Mouse (Mus musculus) forelimb bud, embryonic 11.5 days (tissue): ENCODE results near the gene Fyn.

Experiments used
- DNase-seq: peaks from one replicate; pipeline ENCODE4 v3.0.0-alpha.2; 2012; ENCODE audit warnings: low read depth, low spot score

Gene Fyn

GRCm38 (mm10) chr10:39506353-39506752 lies 137.7 kb downstream of the Fyn start:
- no peak for DNase-seq

GRCm38 (mm10) chr10:39506831-39507230 lies 138.2 kb downstream of the Fyn start:
- no peak for DNase-seq

- no peak for DNase-seq
Measured at GRCm38 (mm10) chr10:39508801-39509200, 140.1 kb downstream of the Fyn start.

GRCm38 (mm10) chr10:39509937-39510336 lies 141.3 kb downstream of the Fyn start:
- peak; percentile 37 for DNase-seq

GRCm38 (mm10) chr10:39512631-39513314 lies 144.1 kb downstream of the Fyn start:
- no peak for DNase-seq

- DNase-seq, result no peak
Measured at GRCm38 (mm10) chr10:39514916-39515315, 146.3 kb downstream of the Fyn start.

- DNase-seq, result no peak
Measured at GRCm38 (mm10) chr10:39516541-39517133, 148.0 kb downstream of the Fyn start.

GRCm38 (mm10) chr10:39517375-39517774 lies 148.7 kb downstream of the Fyn start:
- DNase-seq, result no peak

- no peak for DNase-seq
Measured at GRCm38 (mm10) chr10:39518232-39518631, 149.6 kb downstream of the Fyn start.

GRCm38 (mm10) chr10:39518859-39519258 lies 150.2 kb downstream of the Fyn start:
- no peak for DNase-seq

GRCm38 (mm10) chr10:39520123-39520989 lies 151.7 kb downstream of the Fyn start:
- peak; percentile 62 for DNase-seq

- no peak for DNase-seq
Measured at GRCm38 (mm10) chr10:39521327-39521726, 152.7 kb downstream of the Fyn start.

- DNase-seq, result no peak
Measured at GRCm38 (mm10) chr10:39521861-39522391, 153.3 kb downstream of the Fyn start.

GRCm38 (mm10) chr10:39522857-39523614 lies 154.4 kb downstream of the Fyn start:
- DNase-seq, result no peak

GRCm38 (mm10) chr10:39524355-39524754 lies 155.7 kb downstream of the Fyn start:
- DNase-seq, result peak; percentile 43

GRCm38 (mm10) chr10:39525431-39525830 lies 156.8 kb downstream of the Fyn start:
- DNase-seq, result no peak

- DNase-seq, result no peak
Measured at GRCm38 (mm10) chr10:39527113-39527512, 158.5 kb downstream of the Fyn start.

GRCm38 (mm10) chr10:39529179-39529578 lies 160.5 kb downstream of the Fyn start:
- no peak for DNase-seq

GRCm38 (mm10) chr10:39532008-39532740 lies 163.5 kb downstream of the Fyn start:
- DNase-seq, result no peak

- no peak for DNase-seq
Measured at GRCm38 (mm10) chr10:39532823-39533222, 164.2 kb downstream of the Fyn start.
